Mouse (Mus musculus): ENCODE data around the gene Efna3. TPM values are rescaled to one million over a fixed set of nuclear protein-coding genes. Genes with fewer than 3 reads are reported as not detected.

The Efna3 gene
- polyA plus RNA-seq, 1 experiment from 2014 or later = 107 TPM

- H3K4me1 ChIP-seq = peaks cover 50% of the 10 kb centered on the region
- H3K27ac ChIP-seq (replicated peaks) = no peak overlapping the region
- H3K36me3 ChIP-seq = peaks cover 19% of the 10 kb centered on the region
- 42% methylated on average over 2 of the region's 2 CpGs for WGBS
- H3K4me3 ChIP-seq (replicated peaks) = no peak overlapping the region
- H3K9me3 ChIP-seq (replicated peaks) = no peaks in the 10 kb centered on the region
- no peak for ATAC-seq (ENCODE audit: low FRiP score)
- H3K9ac ChIP-seq (replicated peaks) = no peak overlapping the region
- no peaks in the 10 kb centered on the region for H3K27me3 ChIP-seq (replicated peaks)
- peak overlapping the region; percentile 54; the same call in 1 of the 2 replicates for H3K4me2 ChIP-seq
These were observed 8.0 kb downstream of the Efna3 start for GRCm38 (mm10) chr3:89314791-89315190.

- no peak overlapping the region for H3K4me3 ChIP-seq (replicated peaks)
- H3K4me2 ChIP-seq = no peak overlapping the region
- WGBS = 79% methylated on average over 5 of the region's 5 CpGs
- H3K27me3 ChIP-seq (replicated peaks) = no peaks in the 10 kb centered on the region
- peaks cover 19% of the 10 kb centered on the region for H3K36me3 ChIP-seq
- no peaks in the 10 kb centered on the region for H3K9me3 ChIP-seq (replicated peaks)
- H3K9ac ChIP-seq (replicated peaks) = no peak overlapping the region
- peaks cover 46% of the 10 kb centered on the region for H3K4me1 ChIP-seq
- no peak overlapping the region for H3K27ac ChIP-seq (replicated peaks)
- ATAC-seq (ENCODE audit: low FRiP score) = no peak
These were observed 8.4 kb downstream of the Efna3 start for GRCm38 (mm10) chr3:89314340-89314739.

GRCm38 (mm10) chr3:89308089-89308488 lies 14.7 kb downstream of the Efna3 start:
- Histone ChIP-seq H3K4me1 (peaks cover 3% of the 10 kb centered on the region; the same call in 1 of the 2 replicates), H3K27me3 (replicated peaks) (no peaks in the 10 kb centered on the region), H3K9me3 (replicated peaks) (no peaks in the 10 kb centered on the region), H3K9ac (replicated peaks) (no peak overlapping the region), H3K36me3 (peaks cover under 1% of the 10 kb centered on the region; the same call in 1 of the 2 replicates), H3K4me2 (peak overlapping the region; percentile 11; the same call in 1 of the 2 replicates), H3K4me3 (replicated peaks) (no peak overlapping the region), H3K27ac (replicated peaks) (no peak overlapping the region)
- ATAC-seq (ENCODE audit: low FRiP score) = peak; percentile 79
- WGBS = 7% methylated on average over 9 of the region's 9 CpGs

GRCm38 (mm10) chr3:89305551-89306325 lies 17.0 kb downstream of the Efna3 start:
- 66% methylated on average over 8 of the region's 8 CpGs for WGBS

GRCm38 (mm10) chr3:89305105-89305504 lies 17.7 kb downstream of the Efna3 start:
- Histone ChIP-seq H3K9ac (replicated peaks) (no peak overlapping the region), H3K27me3 (replicated peaks) (0 out of 2 replicates have a peak, but pooled peaks cover 4% of the 10 kb centered on the region), H3K4me2 (no peak overlapping the region), H3K9me3 (replicated peaks) (no peaks in the 10 kb centered on the region), H3K4me1 (peaks cover 4% of the 10 kb centered on the region; the same call in 1 of the 2 replicates), H3K4me3 (replicated peaks) (no peak overlapping the region), H3K27ac (replicated peaks) (no peak overlapping the region), H3K36me3 (no peaks in the 10 kb centered on the region)
- no peak for ATAC-seq (ENCODE audit: low FRiP score)
- WGBS = 79% methylated on average over 4 of the region's 4 CpGs

More at GRCm38 (mm10) chr3:89305551-89306325, 17.0 kb downstream of the Efna3 start:
- Histone ChIP-seq H3K9me3 (replicated peaks) (no peaks in the 10 kb centered on the region), H3K4me3 (replicated peaks) (no peak overlapping the region), H3K9ac (replicated peaks) (no peak overlapping the region), H3K4me2 (no peak overlapping the region), H3K27ac (replicated peaks) (no peak overlapping the region), H3K36me3 (no peaks in the 10 kb centered on the region), H3K27me3 (replicated peaks) (no peaks in the 10 kb centered on the region), H3K4me1 (peaks cover 3% of the 10 kb centered on the region; the same call in 1 of the 2 replicates)
- no peak for ATAC-seq (ENCODE audit: low FRiP score)

- H3K4me1 ChIP-seq = peaks cover 11% of the 10 kb centered on the region
- no peak overlapping the region for H3K27ac ChIP-seq (replicated peaks)
- no peaks in the 10 kb centered on the region for H3K9me3 ChIP-seq (replicated peaks)
- no peak for ATAC-seq (ENCODE audit: low FRiP score)
- H3K4me2 ChIP-seq = no peak overlapping the region
- no peak overlapping the region for H3K9ac ChIP-seq (replicated peaks)
- no peak overlapping the region for H3K4me3 ChIP-seq (replicated peaks)
- 0 out of 2 replicates have a peak, but pooled peaks cover 4% of the 10 kb centered on the region for H3K27me3 ChIP-seq (replicated peaks)
- 66% methylated on average over 6 of the region's 6 CpGs for WGBS
- H3K36me3 ChIP-seq = no peaks in the 10 kb centered on the region
These were observed 18.3 kb downstream of the Efna3 start for GRCm38 (mm10) chr3:89304440-89304839.

- ATAC-seq (ENCODE audit: low FRiP score) = no peak
- Histone ChIP-seq H3K27me3 (replicated peaks) (0 out of 2 replicates have a peak, but pooled peaks cover 4% of the 10 kb centered on the region), H3K4me1 (peaks cover 10% of the 10 kb centered on the region), H3K4me2 (no peak overlapping the region), H3K9me3 (replicated peaks) (no peaks in the 10 kb centered on the region), H3K36me3 (no peaks in the 10 kb centered on the region), H3K9ac (replicated peaks) (no peak overlapping the region), H3K4me3 (replicated peaks) (no peak overlapping the region), H3K27ac (replicated peaks) (no peak overlapping the region)
- WGBS = 70% methylated on average over 2 of the region's 2 CpGs
These were observed 22.3 kb downstream of the Efna3 start for GRCm38 (mm10) chr3:89300514-89300913.

GRCm38 (mm10) chr3:89300071-89300470 lies 22.7 kb downstream of the Efna3 start:
- Histone ChIP-seq H3K36me3 (no peaks in the 10 kb centered on the region), H3K27me3 (replicated peaks) (0 out of 2 replicates have a peak, but pooled peaks cover 4% of the 10 kb centered on the region), H3K9ac (replicated peaks) (no peak overlapping the region), H3K4me3 (replicated peaks) (peak overlapping the region; percentile 9), H3K27ac (replicated peaks) (no peak overlapping the region), H3K4me2 (peak overlapping the region; percentile 46), H3K4me1 (peaks cover 10% of the 10 kb centered on the region), H3K9me3 (replicated peaks) (no peaks in the 10 kb centered on the region)
- no peak for ATAC-seq (ENCODE audit: low FRiP score)
- 56% methylated on average over 1 of the region's 1 CpGs for WGBS

GRCm38 (mm10) chr3:89299499-89299898 lies 23.3 kb downstream of the Efna3 start:
- Histone ChIP-seq H3K9me3 (replicated peaks) (no peaks in the 10 kb centered on the region), H3K27ac (replicated peaks) (no peak overlapping the region), H3K9ac (replicated peaks) (no peak overlapping the region), H3K4me2 (peak overlapping the region; percentile 46), H3K36me3 (no peaks in the 10 kb centered on the region), H3K4me3 (replicated peaks) (peak overlapping the region; percentile 9), H3K27me3 (replicated peaks) (0 out of 2 replicates have a peak, but pooled peaks cover 4% of the 10 kb centered on the region), H3K4me1 (peaks cover 10% of the 10 kb centered on the region)
- 1% methylated on average over 14 of the region's 14 CpGs for WGBS
- ATAC-seq (ENCODE audit: low FRiP score) = no peak

GRCm38 (mm10) chr3:89298908-89299307 lies 23.9 kb downstream of the Efna3 start:
- peaks cover 10% of the 10 kb centered on the region for H3K4me1 ChIP-seq
- ATAC-seq (ENCODE audit: low FRiP score) = no peak
- no peak overlapping the region for H3K27ac ChIP-seq (replicated peaks)

GRCm38 (mm10) chr3:89296761-89297396 lies 25.9 kb downstream of the Efna3 start:
- H3K4me2 ChIP-seq = no peak overlapping the region
- H3K27ac ChIP-seq (replicated peaks) = peak overlapping the region; percentile 45; the same call in 1 of the 2 replicates
- H3K36me3 ChIP-seq = no peaks in the 10 kb centered on the region
- 0 out of 2 replicates have a peak, but pooled peaks cover 4% of the 10 kb centered on the region for H3K27me3 ChIP-seq (replicated peaks)
- ATAC-seq (ENCODE audit: low FRiP score) = 0 out of 2 replicates have a peak, but pooled peaks have one; percentile 35
- H3K4me1 ChIP-seq = peaks cover 10% of the 10 kb centered on the region
- no peak overlapping the region for H3K9ac ChIP-seq (replicated peaks)
- 70% methylated on average over 11 of the region's 11 CpGs for WGBS
- no peak overlapping the region for H3K4me3 ChIP-seq (replicated peaks)
- no peaks in the 10 kb centered on the region for H3K9me3 ChIP-seq (replicated peaks)

More at GRCm38 (mm10) chr3:89298908-89299307, 23.9 kb downstream of the Efna3 start:
- H3K9me3 ChIP-seq (replicated peaks) = no peaks in the 10 kb centered on the region
- WGBS = 78% methylated on average over 6 of the region's 6 CpGs
- H3K4me3 ChIP-seq (replicated peaks) = no peak overlapping the region
- no peaks in the 10 kb centered on the region for H3K36me3 ChIP-seq
- no peak overlapping the region for H3K4me2 ChIP-seq
- H3K27me3 ChIP-seq (replicated peaks) = 0 out of 2 replicates have a peak, but pooled peaks cover 4% of the 10 kb centered on the region
- no peak overlapping the region for H3K9ac ChIP-seq (replicated peaks)
